Mouse (Mus musculus): ENCODE data around the gene Iqschfp.

Iqschfp gene

DNA sequence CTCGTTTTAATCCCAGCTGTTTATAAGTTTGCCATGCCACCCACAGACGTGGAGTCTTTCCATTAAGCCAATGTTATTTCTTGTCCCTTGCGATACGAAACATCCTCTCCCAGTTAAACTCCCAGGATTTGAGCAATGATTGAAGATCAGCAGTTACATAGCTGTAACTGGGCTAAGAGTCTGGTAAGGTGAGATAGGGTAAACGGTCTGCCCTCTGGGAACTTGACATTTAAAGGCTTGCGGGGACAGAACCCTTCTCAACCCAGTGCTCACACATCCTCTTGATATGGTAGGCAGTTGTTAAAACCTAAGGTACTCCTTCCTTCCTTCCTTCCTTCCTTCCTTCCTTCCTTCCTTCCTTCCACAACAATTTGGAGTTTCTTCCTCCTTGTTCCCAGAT lies 604.5 kb downstream of the Iqschfp start:
- DNase-seq = no peak

DNA sequence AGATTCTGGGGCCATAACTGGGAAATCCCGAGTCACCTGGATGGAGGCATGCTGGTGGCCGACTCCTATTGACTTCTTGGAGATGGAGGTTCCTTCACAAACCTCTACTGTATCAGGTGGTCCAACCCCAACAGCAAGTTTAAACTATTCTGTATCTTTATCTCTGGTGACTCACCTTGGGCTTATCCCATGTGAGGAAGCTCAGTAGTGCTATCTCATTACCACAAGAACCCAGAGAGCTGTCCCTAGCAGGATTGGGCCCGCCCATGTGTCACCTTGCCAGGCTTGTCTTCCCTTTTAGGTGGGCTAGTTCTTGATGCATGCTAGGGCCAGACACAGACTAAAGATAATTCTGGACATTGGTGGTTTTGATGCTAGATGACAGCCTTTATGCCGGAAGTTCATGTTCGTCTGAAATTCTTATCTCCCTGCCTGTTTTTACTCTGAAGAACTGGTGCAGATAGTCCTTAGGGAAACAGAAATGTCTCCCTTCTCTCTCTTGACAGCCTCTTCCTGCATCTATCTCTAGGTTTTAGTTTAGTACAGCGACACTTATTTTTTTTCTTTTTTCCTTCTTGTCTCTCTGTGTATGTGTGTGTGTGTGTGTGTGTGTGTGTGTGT lies 607.6 kb downstream of the Iqschfp start:
- DNase-seq = no peak

DNA sequence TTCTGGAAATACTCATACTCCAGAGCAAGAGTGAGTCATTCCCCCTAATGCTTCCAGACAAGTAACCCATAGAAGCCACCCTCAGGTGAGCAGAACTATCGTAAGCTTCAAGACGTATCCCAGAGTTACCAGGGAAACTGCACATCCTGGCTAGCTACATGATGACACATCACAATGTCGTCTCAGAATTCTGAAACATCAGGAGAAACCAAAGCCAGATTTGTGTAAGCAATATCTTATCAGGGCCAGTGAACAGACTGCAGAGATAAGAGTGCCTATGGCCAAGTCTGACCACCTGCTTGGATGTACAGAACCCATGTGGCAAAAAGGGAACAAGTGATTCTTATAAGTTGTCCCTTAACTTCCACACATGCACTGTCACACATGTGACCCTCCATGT lies 612.8 kb downstream of the Iqschfp start:
- no peak for DNase-seq

GRCm38 (mm10) chr3:68506769-68507318 lies 614.8 kb downstream of the Iqschfp start:
- peak in 1 of 2 experiments; percentile 33 for DNase-seq

DNA sequence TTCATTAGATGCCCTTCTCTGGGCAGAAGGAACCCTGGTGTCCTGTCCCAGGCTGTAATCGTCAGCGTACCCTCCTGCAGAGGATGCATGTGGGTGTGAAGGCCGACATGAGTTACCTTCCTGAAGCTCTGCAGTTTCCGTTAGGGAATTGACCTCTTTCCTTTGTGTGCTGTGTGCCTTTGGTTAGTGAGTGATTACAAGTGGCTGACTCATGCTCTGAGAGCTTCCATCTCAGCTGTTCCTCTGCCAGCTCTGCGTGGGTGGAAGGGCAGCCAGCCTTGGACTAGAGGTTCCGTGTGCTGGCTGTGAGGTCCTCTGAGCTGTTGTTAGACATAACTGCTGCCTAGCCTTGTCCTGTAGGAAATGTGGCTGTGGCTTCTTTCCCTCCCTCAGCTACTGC lies 616.6 kb downstream of the Iqschfp start:
- peak; percentile 68 to 73 for DNase-seq

- no peak for DNase-seq
Observed at GRCm38 (mm10) chr3:68510872-68511271, 618.8 kb downstream of the Iqschfp start.

GRCm38 (mm10) chr3:68511744-68512143 lies 619.7 kb downstream of the Iqschfp start:
- DNase-seq = no peak

GRCm38 (mm10) chr3:68512327-68512726 lies 620.3 kb downstream of the Iqschfp start:
- peak in 1 of 2 experiments; percentile 21 for DNase-seq

DNA sequence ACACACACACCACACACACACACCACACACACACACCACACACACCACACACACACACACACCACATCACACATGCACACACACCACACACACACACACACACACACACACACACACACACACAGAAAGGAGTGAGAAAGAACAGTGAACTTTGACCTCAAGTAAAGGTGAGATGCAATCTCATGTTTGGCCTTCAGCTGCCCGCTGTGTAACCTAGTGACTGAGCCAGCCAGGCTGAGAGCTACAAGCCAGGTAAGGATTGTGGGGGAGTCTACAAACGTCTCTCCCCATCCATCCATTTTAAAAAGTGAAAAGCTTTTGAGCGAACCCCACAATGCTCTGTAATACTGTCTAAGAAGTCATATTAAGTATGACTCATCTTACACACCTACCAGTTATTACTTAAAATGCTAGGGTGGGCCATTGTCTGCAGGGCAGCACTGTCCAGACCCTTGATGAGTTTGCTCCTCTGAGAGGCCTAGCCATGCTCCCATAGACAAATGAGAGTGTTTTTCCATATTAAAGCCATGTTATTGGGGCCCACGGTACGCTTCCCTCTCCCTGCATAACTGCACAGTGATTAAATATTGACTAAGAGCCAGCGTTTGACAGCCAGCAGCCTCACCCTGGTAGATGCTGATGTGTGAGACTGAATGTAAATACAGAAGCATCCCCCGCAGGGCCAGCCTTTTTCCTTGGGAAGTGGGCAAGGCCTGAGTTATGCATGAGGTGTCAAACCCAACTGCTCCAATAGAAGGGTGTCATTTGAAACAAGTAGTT lies 621.5 kb downstream of the Iqschfp start:
- peak; percentile 37 to 38 for DNase-seq

DNA sequence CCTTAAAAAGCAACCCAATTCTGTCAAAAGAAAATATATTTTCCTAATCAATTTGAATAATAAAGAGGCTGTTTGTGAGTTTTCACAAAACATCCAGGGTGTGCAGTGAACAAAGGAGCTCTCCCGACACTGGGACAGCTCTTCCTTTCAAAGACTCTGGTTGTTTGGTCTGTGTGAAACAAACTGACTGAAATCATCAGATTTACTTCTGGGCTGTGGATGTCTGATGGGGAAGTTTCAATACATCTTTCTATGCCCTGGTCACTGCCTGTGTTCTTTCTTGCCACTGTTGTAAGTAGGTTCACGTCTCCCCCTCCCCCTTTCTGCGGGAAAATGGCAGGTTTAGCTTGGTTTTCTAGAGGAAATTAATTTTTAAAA lies 622.1 kb downstream of the Iqschfp start:
- no peak for DNase-seq

DNA sequence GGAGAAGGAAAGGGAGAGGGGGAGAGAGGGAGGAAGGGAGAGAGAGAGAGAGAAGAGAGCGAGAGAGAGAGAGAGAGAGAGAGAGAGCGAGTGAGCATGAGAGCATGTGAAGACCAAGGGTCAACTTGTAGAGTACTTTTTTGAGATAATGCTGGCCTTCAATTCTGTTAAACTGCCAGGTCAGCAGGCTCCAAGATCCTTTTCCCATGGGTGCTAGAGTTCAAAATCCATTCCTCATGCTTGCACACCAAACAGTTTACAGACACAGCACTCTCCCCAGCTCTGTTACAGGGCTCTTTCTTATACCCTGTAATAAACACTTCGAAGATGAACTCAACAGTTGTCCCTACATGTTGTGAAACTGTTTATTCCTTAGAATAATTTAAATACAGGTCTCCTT lies 622.7 kb downstream of the Iqschfp start:
- DNase-seq = peak; percentile 65 to 79

DNA sequence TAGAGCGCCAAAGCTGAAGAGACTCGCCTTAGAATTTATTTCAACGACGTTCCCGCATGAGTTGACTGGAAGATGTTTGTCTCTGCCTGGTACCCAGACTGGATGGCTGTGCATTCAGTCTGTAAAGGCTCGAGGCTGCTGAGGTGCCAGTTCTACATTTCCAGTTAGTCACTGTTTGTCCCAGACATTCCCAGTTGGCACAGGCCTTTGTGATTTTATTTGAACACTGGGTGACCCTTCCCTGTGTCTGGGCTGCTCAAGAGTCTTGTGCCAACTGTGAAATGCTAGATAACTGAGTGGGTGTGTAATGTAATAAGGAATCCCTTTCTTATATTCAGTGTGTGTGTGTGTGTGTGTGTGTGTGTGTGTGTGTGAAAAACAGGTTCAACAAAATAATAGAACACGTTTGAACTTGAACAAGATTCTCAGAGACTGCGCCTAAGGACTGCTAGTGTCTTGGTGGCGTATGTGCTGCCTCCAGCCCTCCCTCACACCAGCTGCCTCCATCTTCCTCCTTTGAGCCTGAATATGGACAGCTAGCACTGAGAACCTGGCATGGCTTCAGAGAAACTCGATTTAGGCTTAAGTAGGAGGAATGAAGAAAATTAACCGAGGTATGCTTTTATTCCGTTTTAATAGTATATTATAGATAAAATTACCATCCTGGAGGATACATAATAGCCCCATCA lies 624.5 kb downstream of the Iqschfp start:
- DNase-seq = no peak

DNA sequence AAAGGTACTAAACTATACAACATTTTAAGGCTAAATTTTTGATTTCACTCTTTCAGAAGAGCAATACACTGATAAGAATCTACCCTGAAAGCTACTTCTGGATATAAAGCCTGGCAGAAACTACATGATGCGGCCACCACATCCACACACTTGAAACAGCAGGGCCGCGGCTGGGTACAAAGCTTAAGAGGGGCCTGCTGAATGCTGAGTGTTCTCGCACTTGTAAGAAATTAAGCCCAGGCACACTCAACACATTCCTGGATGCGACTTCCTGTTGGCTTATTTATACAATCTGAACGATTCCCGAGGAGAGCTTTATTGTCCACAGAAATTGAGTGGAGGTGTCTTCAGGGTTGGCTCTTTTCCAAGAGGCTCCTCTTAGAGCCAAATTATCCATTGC lies 625.2 kb downstream of the Iqschfp start:
- no peak for DNase-seq

GRCm38 (mm10) chr3:68518041-68518440 lies 626.0 kb downstream of the Iqschfp start:
- DNase-seq = no peak

GRCm38 (mm10) chr3:68518586-68518985 lies 626.6 kb downstream of the Iqschfp start:
- no peak for DNase-seq

GRCm38 (mm10) chr3:68525361-68525878 lies 633.4 kb downstream of the Iqschfp start:
- DNase-seq = no peak

- no peak for DNase-seq
Observed at GRCm38 (mm10) chr3:68526416-68526815, 634.4 kb downstream of the Iqschfp start.

DNA sequence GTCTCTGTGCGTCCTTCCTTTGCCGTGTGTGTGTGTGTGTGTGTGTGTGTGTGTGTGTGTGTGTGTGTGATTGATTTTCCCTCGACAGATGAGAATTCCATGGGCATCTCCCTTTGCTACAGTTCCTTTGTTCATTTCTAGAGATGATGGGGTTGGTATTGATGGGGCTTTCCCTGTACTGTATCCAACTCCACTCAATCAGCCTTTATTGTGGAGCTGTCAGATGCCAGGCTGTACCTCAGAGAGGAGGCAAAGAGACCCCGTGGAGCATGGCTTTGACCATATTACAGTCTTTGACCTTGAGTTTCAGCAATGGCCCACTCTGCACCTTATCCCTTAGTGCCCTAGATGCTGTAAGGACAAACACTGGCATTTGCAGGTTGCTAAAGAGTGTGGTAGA lies 635.1 kb downstream of the Iqschfp start:
- no peak for DNase-seq

- no peak for DNase-seq
Observed at GRCm38 (mm10) chr3:68531908-68532307, 639.9 kb downstream of the Iqschfp start.

DNA sequence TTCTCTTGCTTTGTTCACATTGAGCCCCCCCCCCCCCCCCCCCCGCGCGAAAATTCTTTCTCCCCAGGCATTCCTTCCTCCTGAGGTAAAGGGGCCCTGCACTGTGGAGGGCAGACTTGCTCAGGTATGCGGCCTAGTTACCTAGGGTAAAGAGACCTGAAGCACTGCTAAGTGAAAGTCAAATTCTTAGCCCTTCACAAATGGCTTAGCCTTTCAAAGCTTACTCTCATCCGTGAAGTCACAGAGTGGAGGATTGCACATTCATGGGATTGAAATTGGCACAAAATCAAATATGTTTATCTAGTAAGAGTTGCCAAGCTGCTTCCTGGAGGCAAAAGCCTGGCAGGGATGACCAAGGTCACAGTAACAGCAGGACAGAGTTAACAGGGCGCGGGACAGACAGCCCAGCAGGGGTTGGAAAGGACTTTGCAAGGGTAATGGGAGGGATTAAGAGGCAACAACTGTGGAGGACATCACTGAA lies 642.6 kb downstream of the Iqschfp start:
- peak; percentile 62 to 84 for DNase-seq

DNA sequence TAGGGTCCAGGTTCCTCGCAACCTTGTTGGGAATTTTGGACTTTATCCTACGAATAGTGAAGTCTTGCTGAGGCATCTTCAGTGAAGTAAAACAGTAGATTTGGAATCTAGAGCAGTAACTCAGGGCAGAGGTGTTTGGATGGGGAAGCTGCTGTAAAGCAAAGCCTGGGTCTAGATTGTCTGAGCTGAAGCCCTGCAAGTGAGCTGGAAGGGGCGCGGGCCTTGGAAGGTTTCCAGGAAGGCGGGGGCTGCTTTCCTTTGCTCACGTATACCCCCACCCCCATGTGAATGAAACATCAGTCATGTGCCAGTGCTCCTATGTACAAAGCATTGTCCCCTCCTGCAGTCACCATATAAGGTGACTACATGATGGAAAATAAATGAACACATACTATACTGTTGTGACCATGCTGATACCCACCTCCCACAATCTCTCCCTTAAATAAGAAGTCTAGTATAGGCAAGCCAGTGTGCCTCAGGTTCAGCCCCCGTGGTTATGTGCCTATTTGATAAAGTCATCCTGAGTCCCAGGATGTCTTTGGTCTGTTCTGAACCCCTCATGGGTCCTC lies 643.2 kb downstream of the Iqschfp start:
- DNase-seq = no peak

GRCm38 (mm10) chr3:68536071-68536470 lies 644.0 kb downstream of the Iqschfp start:
- DNase-seq = no peak

DNA sequence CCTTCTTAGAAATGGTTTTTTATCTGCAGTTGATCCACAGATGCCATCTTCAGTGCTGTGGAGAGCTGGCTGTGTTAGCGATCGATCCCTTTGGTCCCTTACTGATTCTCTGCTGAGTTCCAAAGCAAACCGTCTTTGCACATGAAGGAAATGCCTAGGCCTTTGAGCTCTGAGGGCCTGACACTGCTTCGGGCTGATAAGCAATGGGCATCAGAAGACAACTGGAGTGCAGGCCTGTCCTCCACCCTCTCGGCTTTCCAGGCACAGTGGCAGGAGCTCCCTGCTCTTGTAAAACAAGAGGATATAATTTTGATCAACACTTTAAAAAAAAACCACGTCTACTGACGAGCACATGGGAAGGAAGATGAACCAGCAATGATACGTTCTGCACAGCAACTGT lies 649.7 kb downstream of the Iqschfp start:
- no peak for DNase-seq

Measured in kidney, adult 8-10 months (tissue).